Mouse (Mus musculus): ENCODE data around the gene Chat. TPM values are rescaled to one million over a fixed set of nuclear protein-coding genes. Genes with fewer than 3 reads are reported as not detected.

Gene Chat
- polyA plus RNA-seq, 1 experiment from 2014 or later, result not detected

DNA sequence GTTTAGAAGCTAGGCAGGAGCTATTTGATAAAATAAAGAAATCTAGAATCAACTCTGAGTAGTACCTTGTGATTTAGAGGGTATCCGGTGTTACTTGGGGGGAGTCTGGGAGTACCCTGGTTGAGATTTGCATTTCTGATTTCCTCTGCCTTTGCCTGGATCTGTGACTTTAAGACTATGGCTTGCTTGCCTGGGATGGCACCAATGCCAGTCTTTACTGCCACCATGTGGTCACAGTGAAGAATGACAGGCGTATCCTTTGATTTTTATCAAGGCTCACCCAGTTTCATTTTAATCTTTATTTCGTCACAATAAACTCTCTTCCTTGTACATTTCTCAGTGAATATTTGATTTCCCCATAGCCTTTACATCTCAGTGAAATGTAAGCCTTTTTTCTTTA is 16.3 kb upstream of the Chat start:
- Histone ChIP-seq H3K9me3 (ENCODE audit: low read length) (no peaks in the 10 kb centered on the region), H3K9ac (replicated peaks; ENCODE audit: low read depth) (no peak overlapping the region), H3K36me3 (ENCODE audit: insufficient read depth, low read length) (no peaks in the 10 kb centered on the region), H3K4me2 (replicated peaks; ENCODE audit: low read depth, low read length) (no peak overlapping the region), H3K4me3 (ENCODE audit: low read depth, low read length) (no peak overlapping the region), H3K4me1 (ENCODE audit: insufficient read depth, low read depth, low read length) (no peaks in the 10 kb centered on the region), H3K27ac (ENCODE audit: low read length) (no peak overlapping the region), H3K27me3 (replicated peaks; ENCODE audit: insufficient read depth, low read length) (no peaks in the 10 kb centered on the region)
- ATAC-seq (no peak), DNase-seq (ENCODE audit: low spot score) (peak; percentile 67)
- WGBS, result 4% methylated on average over 3 of the region's 3 CpGs
- no peak for TF ChIP-seq EP300 (IDR thresholded peaks at IDR 0.05)
- peak; percentile 89 for TF ChIP-seq CTCF (IDR thresholded peaks at IDR 0.05)

- no peaks in the 10 kb centered on the region for H3K4me1 ChIP-seq (ENCODE audit: insufficient read depth, low read depth, low read length)
- no peaks in the 10 kb centered on the region for H3K36me3 ChIP-seq (ENCODE audit: insufficient read depth, low read length)
- no peak overlapping the region for H3K27ac ChIP-seq (ENCODE audit: low read length)
- H3K27me3 ChIP-seq (replicated peaks; ENCODE audit: insufficient read depth, low read length), result no peaks in the 10 kb centered on the region
- H3K9me3 ChIP-seq (ENCODE audit: low read length), result no peaks in the 10 kb centered on the region
- TF ChIP-seq EP300 (IDR thresholded peaks at IDR 0.05) (no peak), CTCF (IDR thresholded peaks at IDR 0.05) (no peak)
- no peak overlapping the region for H3K4me2 ChIP-seq (replicated peaks; ENCODE audit: low read depth, low read length)
- no peak overlapping the region for H3K9ac ChIP-seq (replicated peaks; ENCODE audit: low read depth)
- DNase-seq (ENCODE audit: low spot score), result no peak
- no peak overlapping the region for H3K4me3 ChIP-seq (ENCODE audit: low read depth, low read length)
- 35% methylated on average over 1 of the region's 1 CpGs for WGBS
- no peak for ATAC-seq
Observed at GRCm38 (mm10) chr14:32477581-32477980, 11.8 kb upstream of the Chat start.

GRCm38 (mm10) chr14:32476559-32476958 is 10.8 kb upstream of the Chat start:
- H3K36me3 ChIP-seq (ENCODE audit: insufficient read depth, low read length), result no peaks in the 10 kb centered on the region
- DNase-seq (ENCODE audit: low spot score) (no peak), ATAC-seq (no peak)
- H3K4me3 ChIP-seq (ENCODE audit: low read depth, low read length), result no peak overlapping the region
- no peak overlapping the region for H3K4me2 ChIP-seq (replicated peaks; ENCODE audit: low read depth, low read length)
- H3K9me3 ChIP-seq (ENCODE audit: low read length), result no peaks in the 10 kb centered on the region
- TF ChIP-seq EP300 (IDR thresholded peaks at IDR 0.05) (no peak), CTCF (IDR thresholded peaks at IDR 0.05) (no peak)
- no peak overlapping the region for H3K27ac ChIP-seq (ENCODE audit: low read length)
- no peaks in the 10 kb centered on the region for H3K27me3 ChIP-seq (replicated peaks; ENCODE audit: insufficient read depth, low read length)
- whole genome bisulfite sequencing, result 72% methylated on average over 6 of the region's 6 CpGs
- H3K4me1 ChIP-seq (ENCODE audit: insufficient read depth, low read depth, low read length), result no peaks in the 10 kb centered on the region
- H3K9ac ChIP-seq (replicated peaks; ENCODE audit: low read depth), result no peak overlapping the region

GRCm38 (mm10) chr14:32472996-32473395 is 7.2 kb upstream of the Chat start:
- 6% methylated on average over 4 of the region's 4 CpGs for WGBS
- H3K4me3 ChIP-seq (ENCODE audit: low read depth, low read length), result no peak overlapping the region
- ATAC-seq (no peak), DNase-seq (ENCODE audit: low spot score) (peak; percentile 61)
- no peaks in the 10 kb centered on the region for H3K9me3 ChIP-seq (ENCODE audit: low read length)
- no peaks in the 10 kb centered on the region for H3K36me3 ChIP-seq (ENCODE audit: insufficient read depth, low read length)
- H3K4me2 ChIP-seq (replicated peaks; ENCODE audit: low read depth, low read length), result no peak overlapping the region
- TF ChIP-seq CTCF (IDR thresholded peaks at IDR 0.05) (peak; percentile 79), EP300 (IDR thresholded peaks at IDR 0.05) (no peak)
- no peaks in the 10 kb centered on the region for H3K27me3 ChIP-seq (replicated peaks; ENCODE audit: insufficient read depth, low read length)
- no peaks in the 10 kb centered on the region for H3K4me1 ChIP-seq (ENCODE audit: insufficient read depth, low read depth, low read length)
- H3K9ac ChIP-seq (replicated peaks; ENCODE audit: low read depth), result no peak overlapping the region
- no peak overlapping the region for H3K27ac ChIP-seq (ENCODE audit: low read length)

DNA sequence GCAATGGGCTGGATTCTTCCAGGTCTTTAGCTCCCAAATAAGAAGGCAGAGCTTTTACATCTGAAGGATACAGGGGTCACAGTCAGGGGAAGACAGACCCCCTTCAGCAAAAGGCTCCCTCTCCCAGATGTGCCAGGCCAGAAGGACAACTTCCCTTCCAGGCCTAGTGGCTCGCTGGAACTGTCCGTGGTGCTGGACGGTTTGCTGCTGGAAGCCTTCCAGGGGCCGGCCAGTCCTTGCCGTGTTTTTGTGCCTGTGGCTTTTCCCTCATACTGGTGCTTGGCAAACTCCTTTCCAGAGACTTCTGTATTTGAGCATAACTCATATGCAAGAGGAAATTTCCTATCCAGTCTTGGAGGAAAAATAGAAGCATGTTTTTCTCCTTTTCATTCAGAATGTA is 1.8 kb upstream of the Chat start:
- Histone ChIP-seq H3K9ac (replicated peaks; ENCODE audit: low read depth) (no peak overlapping the region), H3K4me3 (ENCODE audit: low read depth, low read length) (no peak overlapping the region), H3K4me1 (ENCODE audit: insufficient read depth, low read depth, low read length) (no peaks in the 10 kb centered on the region), H3K36me3 (ENCODE audit: insufficient read depth, low read length) (no peaks in the 10 kb centered on the region), H3K9me3 (ENCODE audit: low read length) (no peaks in the 10 kb centered on the region), H3K27me3 (replicated peaks; ENCODE audit: insufficient read depth, low read length) (peaks cover 40% of the 10 kb centered on the region), H3K27ac (ENCODE audit: low read length) (no peak overlapping the region), H3K4me2 (replicated peaks; ENCODE audit: low read depth, low read length) (no peak overlapping the region)
- ATAC-seq (no peak), DNase-seq (ENCODE audit: low spot score) (peak; percentile 51)
- 2% methylated on average over 5 of the region's 5 CpGs for WGBS
- TF ChIP-seq CTCF (IDR thresholded peaks at IDR 0.05) (no peak), EP300 (IDR thresholded peaks at IDR 0.05) (no peak)

DNA sequence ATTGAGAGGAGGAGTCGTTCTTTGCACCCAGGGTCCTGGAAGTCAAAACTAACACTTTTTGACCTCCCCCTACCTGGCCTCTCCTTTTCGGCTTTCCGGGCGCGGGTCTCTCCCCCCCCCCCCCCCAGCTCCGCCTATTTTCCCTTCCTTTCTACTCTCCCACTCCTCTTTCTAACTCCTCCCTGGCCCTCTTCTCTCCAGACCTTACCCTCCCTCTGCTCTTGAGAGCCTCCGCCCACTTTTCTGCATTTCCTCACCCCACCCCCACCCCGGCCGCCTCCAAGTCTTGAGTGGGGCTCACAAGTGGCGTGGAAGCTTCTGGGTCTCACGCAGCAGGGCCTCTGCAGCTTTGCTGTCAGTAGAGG is 301 bp downstream of the Chat start:
- no peak overlapping the region for H3K9ac ChIP-seq (replicated peaks; ENCODE audit: low read depth)
- no peaks in the 10 kb centered on the region for H3K36me3 ChIP-seq (ENCODE audit: insufficient read depth, low read length)
- H3K9me3 ChIP-seq (ENCODE audit: low read length), result no peaks in the 10 kb centered on the region
- DNase-seq (ENCODE audit: low spot score), result no peak
- no peak for TF ChIP-seq EP300 (IDR thresholded peaks at IDR 0.05)
- no peak for TF ChIP-seq CTCF (IDR thresholded peaks at IDR 0.05)
- peaks cover 59% of the 10 kb centered on the region for H3K27me3 ChIP-seq (replicated peaks; ENCODE audit: insufficient read depth, low read length)
- WGBS, result 5% methylated on average over 7 of the region's 11 CpGs
- ATAC-seq, result no peak
- no peaks in the 10 kb centered on the region for H3K4me1 ChIP-seq (ENCODE audit: insufficient read depth, low read depth, low read length)
- no peak overlapping the region for H3K4me3 ChIP-seq (ENCODE audit: low read depth, low read length)
- H3K4me2 ChIP-seq (replicated peaks; ENCODE audit: low read depth, low read length), result no peak overlapping the region
- H3K27ac ChIP-seq (ENCODE audit: low read length), result no peak overlapping the region

Measured in lung, postnatal 0 days (tissue).